Mouse (Mus musculus) kidney, postnatal 36 days (tissue): Measurements from ENCODE around the gene Slc44a4.
"Not testable (repeated sequence)": the region's sequence is repeated elsewhere in the genome, so short reads cannot be mapped to it uniquely, and the experiment has no call there.

ENCODE experiments used
- DNase-seq, 2 experiments: peaks; one replicate each; pipeline ENCODE4 v3.0.0; 2021 to 2022; ENCODE audit warnings: mixed read lengths in 2 of 2

The Slc44a4 gene

DNA sequence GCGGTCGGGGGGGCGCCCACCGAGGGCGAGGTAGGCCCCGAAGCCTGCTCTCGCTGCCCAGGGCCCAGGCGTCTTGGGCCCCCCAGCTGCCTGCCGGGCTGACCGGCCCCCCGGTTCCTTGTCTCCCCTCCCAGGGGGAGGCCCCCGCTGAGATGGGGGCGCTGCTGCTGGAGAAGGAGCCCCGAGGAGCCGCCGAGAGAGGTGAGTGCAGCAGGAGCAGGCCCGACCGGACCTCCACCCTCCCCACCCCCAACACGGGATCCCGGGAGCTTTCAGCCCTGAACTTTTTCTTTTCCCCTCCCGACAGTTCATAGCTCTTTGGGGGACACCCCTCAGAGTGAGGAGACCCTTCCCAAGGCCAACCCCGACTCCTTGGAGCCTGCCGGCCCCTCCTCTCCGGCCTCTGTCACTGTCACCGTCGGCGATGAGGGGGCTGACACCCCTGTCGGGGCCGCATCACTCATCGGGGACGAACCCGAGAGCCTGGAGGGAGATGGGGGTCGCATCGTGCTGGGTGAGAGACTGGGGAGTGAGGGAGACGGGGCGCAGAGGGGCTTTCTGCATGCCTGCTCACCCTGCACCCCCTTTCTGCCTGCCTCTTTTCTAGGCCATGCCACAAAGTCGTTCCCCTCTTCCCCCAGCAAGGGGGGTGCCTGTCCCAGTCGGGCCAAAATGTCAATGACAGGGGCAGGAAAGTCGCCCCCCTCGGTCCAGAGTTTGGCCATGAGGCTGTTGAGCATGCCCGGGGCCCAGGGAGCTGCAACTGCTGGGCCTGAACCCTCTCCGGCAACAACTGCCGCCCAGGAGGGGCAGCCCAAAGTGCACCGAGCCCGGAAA lies 15.0 kb upstream of the Slc44a4 start:
- DNase-seq = peak; percentile 39 to 69

DNA sequence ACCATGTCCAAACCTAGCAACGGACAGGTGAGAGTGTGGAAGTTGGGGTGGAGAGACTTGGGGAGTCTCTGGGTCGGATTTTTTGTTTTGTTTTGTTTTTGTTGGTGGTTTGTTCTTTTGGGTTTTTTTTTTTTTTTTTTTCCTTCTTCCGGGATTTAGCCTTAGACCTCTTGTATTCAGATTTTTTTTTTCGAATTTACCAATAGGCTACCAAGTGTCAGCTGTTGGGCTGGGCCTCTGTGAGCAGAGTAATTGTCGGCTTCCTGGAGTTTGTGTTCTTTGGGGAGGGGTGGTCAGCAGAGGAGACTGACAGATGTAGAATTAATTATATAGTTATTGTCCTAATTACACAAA lies 14.4 kb upstream of the Slc44a4 start:
- DNase-seq = peak; percentile 58 to 59

DNA sequence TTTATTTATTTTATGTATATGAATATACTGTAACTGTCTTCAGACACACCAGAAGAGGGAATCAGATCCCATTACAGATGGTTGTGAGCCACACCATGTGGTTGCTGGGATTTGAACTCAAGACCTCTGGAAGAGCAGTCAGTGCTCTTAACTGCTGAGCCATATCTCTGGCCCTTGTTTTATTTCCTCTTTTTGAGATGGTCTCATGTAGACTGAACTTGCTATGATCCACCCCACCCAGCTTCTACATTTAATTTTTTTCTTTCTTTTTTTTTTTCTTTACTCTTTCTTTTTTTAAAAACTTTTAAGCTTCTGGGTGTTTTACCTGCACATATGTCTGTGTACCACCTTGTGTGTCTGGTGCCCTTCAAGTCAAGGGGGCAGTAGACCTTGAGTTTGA lies 13.4 kb upstream of the Slc44a4 start:
- not testable (repeated sequence) for DNase-seq

GRCm38 (mm10) chr17:34901948-34902347 lies 12.3 kb upstream of the Slc44a4 start:
- not testable (repeated sequence) for DNase-seq

GRCm38 (mm10) chr17:34902895-34903294 lies 11.4 kb upstream of the Slc44a4 start:
- no peak for DNase-seq

DNA sequence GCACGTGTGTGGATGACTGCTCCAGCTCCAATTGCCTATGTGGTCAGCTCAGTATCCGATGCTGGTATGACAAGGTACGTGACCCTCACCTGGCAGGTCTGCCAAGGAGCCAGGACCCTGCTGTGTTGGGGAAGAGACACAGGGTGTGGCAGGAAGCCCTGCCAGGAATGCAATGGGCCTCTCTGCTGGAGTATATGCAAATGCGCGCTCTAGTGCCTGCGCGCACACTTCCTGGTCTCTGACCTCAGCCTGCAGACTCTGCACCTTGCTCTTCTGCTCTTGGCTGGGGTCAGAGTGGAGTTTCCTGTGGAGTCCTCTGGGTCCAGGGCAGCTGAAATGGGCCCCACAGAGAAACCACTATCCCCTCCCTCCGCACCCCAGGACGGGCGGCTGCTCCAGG lies 3.3 kb upstream of the Slc44a4 start:
- DNase-seq = peak; percentile 69 to 77

DNA sequence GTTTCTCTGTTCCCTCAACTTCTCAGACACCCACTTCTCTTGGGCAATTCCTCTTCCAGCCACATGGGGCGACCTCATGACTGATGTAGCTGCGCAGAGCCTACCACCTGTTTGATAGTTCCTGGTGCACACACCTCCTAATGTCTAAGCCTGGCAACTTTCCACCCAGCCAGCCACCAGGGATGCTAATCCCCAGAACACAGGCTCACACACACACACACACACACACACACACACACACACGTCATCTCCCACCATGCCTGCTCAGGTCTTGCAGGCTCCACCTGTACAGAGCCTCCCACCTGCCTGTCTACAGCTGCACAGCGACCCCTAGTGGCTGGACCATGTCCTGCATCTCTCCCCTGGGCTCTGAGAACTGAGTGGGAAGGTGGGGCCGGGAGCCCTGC lies 2.3 kb upstream of the Slc44a4 start:
- DNase-seq = peak; percentile 84 to 92

DNA sequence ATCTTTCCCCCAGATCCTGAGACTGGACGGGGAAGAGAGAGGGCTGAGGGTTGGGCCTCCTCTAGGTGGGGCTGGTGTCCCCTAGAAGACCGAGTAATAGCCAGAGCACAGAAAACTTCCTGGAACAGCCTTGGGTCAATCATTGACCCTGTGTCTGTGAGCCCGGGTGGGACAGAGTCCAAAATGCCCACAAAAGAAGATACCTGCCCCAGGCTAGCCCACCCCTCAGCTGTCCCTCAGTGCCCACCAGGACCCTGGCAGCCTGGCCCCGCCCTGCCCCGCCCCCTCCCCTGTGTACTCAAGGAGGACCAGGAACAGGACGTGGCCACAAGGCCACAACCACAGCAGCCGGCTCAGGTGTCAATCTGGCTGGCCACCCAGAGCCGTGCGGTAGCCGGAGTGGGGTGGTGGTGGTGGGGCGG lies 1.2 kb downstream of the Slc44a4 start:
- peak; percentile 86 to 87 for DNase-seq

DNA sequence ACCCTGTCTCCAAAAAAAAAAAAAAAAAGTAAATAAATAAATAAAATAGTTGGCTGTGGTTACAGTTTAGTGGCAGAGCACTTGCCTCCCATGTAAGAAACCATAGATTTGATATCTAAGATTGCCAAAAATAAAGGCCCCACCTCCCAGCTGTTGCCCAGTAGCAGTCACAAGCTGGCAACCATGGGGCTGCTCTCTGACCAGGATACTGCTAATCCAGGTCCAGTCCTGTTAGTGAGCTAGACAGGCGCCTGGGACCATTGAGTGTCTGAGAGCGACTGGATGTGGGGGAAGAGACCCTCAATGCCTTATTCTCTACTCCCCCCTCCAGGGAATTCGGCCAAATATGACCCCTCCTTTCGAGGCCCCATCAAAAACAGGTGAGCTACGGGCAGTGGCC lies 2.0 kb downstream of the Slc44a4 start:
- DNase-seq = no peak

DNA sequence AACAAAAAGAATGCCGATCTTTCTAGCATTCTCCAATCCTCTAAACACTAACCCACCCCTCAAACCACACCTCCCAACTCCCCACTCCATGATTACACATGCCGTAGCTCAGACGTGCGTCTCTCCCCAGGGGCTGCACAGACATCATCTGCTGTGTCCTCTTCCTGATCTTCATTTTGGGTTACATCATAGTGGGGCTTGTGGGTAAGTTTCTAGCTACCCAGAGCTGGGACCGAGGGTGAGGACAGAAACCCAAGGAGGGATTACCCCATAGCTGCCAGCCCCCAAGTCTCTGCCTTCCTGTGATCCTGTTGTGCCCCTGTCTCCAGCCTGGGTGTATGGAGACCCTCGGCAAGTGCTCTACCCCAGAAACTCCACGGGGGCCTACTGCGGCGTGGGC lies 2.9 kb downstream of the Slc44a4 start:
- no peak for DNase-seq

DNA sequence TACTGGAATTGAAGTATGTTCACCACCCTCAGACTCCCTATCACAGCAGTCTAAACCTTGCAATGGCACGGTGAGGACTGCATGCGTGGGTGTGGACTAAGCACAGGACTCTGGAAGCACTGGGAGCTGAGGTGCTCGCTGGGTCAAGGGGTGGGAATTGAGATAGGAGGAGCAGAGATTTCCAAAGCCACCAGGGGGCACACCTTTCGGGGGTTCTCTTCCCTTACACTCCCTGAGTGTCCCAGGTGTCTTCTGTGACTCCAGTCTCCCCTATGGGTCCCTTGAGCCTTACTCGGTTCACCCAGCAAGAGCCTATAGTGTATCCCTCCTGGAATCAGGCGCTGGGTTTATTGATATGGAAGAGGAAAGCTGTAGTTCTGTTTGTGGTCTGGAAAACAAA lies 8.7 kb downstream of the Slc44a4 start:
- DNase-seq = peak in 1 of 2 experiments; percentile 52

GRCm38 (mm10) chr17:34924258-34924657 lies 10.0 kb downstream of the Slc44a4 start:
- DNase-seq = no peak

DNA sequence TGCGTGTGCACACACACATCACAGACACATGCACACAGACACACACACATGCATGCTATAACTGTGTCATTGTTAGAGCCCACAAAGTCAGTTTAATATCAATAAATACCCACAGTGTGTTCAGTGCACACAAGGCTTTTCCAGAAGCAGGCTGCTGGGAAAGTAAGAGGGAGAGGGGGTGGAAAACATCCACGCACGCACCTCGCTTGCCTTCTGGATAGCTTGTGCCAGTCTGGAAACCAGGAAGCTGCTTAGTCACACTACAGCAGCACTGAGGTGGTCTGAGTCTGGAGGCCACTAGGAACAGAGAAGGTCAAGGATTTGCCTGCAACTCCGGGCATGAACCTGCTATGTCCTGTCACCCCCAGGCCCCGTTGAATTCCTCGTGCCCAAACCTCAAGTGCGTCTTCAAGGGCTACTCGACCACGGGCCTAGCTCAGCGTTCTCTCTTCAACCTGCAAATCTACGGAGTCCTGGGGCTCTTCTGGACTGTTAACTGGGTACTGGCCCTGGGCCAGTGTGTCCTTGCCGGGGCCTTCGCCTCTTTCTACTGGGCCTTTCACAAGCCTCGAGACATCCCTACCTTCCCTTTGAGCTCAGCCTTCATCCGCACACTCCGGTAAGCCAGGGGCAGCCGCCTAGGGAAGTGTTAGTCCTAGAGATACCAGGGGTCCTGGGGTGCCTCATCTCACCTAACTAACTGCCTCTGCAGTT lies 13.2 kb downstream of the Slc44a4 start:
- DNase-seq = no peak

- no peak for DNase-seq
These were observed 14.6 kb downstream of the Slc44a4 start for GRCm38 (mm10) chr17:34928841-34929240.

GRCm38 (mm10) chr17:34931061-34931734 lies 16.9 kb downstream of the Slc44a4 start, which contains the start of gene Neu1:
Gene Neu1 (plus strand): TSS chr17:34931253.
- DNase-seq = peak; percentile 100

GRCm38 (mm10) chr17:34931735-34932098 lies 17.5 kb downstream of the Slc44a4 start:
- DNase-seq = peak in 1 of 2 experiments; percentile 56

DNA sequence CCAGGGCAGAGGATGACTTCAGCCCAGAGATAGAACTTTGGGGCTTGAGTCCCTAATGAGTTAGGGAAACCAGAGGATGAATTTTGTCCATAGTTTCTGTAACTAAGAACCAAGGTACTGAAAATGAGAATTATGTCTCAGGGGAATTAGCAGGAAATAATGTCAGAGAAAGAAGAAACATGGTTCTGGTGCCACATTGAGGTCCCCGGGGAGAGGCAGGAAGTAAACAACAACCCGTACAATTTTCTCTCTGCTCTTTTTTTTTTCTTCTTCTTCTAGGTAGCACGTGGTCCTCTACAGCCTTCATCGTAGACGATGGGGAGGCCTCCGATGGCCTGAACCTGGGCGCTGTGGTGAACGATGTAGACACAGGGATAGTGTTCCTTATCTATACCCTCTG lies 18.0 kb downstream of the Slc44a4 start:
- no peak for DNase-seq

GRCm38 (mm10) chr17:34934031-34934430 lies 19.8 kb downstream of the Slc44a4 start:
- DNase-seq = peak; percentile 79 to 80

DNA sequence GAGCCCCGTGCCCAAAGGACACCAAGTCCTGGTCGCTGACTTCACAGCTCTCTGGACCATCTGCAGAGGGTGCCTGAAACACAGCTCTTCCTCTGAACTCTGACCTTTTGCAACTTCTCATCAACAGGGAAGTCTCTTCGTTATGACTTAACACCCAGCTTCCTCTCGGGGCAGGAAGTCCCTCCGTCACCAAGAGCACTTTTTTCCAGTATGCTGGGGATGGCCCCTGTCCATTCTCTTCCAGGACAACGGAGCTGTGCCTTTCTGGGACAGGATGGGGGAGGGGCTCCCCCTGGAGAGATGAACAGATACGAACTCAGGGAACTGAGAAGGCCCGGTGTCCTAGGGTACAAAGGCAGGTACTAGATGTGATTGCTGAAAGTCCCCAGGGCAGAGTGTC lies 20.6 kb downstream of the Slc44a4 start:
- DNase-seq = peak; percentile 56 to 72

DNA sequence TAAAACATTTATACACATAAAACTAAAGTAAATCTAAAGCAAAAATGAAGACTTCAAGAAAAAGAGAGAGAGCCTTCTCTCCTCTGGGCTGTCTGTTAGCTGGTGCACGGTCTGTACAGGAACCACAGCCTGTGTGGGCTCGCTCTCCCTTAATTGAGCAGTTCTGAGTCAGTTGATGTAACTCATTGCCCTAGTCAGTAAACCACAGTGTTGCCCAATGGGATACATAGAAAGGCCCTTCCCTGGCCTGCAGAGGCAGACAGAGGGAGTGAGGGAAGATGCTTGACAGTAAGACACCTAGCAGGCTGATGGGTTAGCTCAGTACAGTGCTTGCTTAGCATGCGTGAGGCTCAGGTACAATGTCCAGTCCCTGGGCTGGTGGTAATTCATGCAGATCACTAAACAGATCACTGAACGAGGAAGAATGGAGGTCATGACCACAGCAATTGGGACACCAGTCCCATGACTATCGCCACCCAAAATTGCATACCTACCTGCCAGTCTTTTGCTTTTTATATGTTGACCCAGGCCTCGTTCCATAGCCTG lies 23.8 kb downstream of the Slc44a4 start:
- peak; percentile 70 to 79 for DNase-seq

GRCm38 (mm10) chr17:34941344-34942041 lies 27.2 kb downstream of the Slc44a4 start:
- peak in 1 of 2 experiments; percentile 49 for DNase-seq

DNA sequence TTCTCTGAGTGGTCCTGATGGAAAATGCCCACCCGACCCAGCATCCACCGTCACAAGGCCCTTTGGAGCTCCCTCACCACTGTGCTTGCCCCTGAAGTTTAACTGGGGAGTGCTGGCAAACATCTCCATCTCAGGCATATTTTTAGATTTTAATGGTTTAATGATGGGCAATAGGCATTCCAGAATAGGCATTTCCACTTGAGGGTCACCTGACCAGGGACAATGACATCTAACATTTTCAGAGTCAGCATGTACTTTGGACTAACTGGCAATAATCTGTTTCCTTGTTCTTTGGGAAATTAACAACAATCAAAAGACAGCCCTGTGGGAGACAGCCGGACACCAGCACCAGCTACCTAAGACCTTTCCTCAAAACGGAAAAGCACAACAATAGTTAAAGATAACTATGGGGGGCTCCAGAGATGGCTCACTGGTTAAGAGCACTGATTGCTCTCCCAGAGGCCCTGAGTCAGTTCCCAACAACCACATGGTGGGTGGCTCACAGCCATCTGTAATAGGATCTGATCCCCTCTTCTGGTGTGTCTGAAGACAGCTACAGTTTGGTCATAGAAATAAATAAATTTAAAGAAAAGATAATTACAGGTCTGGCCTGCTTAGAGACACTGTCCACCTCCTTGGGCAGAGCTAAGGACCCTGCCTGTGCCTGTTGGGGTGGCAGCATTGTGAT lies 29.0 kb downstream of the Slc44a4 start:
- peak; percentile 48 to 71 for DNase-seq
